Mouse (Mus musculus): Measurements from ENCODE around the gene Golga5. TPM values are rescaled to one million over a fixed set of nuclear protein-coding genes. Genes with fewer than 3 reads are reported as not detected.
A peak's percentile ranks its signal among the peaks of the same experiment; 100 is the strongest.

The Golga5 gene
- polyA plus RNA-seq, 1 experiment from 2014 or later, result 31.5 TPM

DNA sequence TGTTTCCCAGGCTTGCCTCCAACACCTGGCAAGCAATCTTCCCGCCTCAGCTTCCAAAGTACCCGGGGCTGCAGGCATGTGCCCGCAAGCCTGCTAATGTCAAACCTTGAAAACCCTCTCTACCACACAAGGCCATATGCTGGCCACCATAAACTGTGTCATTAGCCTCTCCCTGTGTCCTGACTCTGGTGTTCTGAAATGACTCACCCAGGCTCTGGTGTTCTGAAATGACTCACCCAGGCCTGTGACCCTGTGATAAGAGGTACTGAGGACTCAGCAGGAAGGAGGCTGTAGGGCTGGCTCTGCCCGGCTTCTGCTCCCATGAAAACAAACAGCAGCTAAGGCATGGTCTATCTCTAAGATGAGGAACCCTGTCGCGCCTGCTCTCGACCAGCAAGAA lies 42.6 kb upstream of the Golga5 start:
- Histone ChIP-seq H3K4me3 (ENCODE audit: low read depth, low read length) (no peak overlapping the region), H3K9me3 (ENCODE audit: control insufficient read depth, low read length) (no peaks in the 10 kb centered on the region), H3K27ac (ENCODE audit: low read depth) (no peak overlapping the region), H3K4me2 (ENCODE audit: low read length) (no peak overlapping the region), H3K9ac (ENCODE audit: low read length) (no peak overlapping the region), H3K4me1 (replicated peaks; ENCODE audit: control insufficient read depth, insufficient read depth, low read length) (no peaks in the 10 kb centered on the region), H3K36me3 (ENCODE audit: control insufficient read depth, insufficient read depth, low read length) (0 out of 2 replicates have a peak, but pooled peaks cover 4% of the 10 kb centered on the region), H3K27me3 (replicated peaks; ENCODE audit: control insufficient read depth, insufficient read depth, low read length) (no peaks in the 10 kb centered on the region)
- DNase-seq (ENCODE audit: low spot score) (no peak), ATAC-seq (replicated peaks; ENCODE audit: low FRiP score, low TSS enrichment, low read depth) (no peak)
- 94% methylated on average over 7 of the region's 7 CpGs for WGBS

- Histone ChIP-seq H3K9ac (ENCODE audit: low read length) (no peak overlapping the region), H3K4me2 (ENCODE audit: low read length) (no peak overlapping the region)
Measured at GRCm38 (mm10) chr12:102429656-102430055, 39.3 kb upstream of the Golga5 start.

DNA sequence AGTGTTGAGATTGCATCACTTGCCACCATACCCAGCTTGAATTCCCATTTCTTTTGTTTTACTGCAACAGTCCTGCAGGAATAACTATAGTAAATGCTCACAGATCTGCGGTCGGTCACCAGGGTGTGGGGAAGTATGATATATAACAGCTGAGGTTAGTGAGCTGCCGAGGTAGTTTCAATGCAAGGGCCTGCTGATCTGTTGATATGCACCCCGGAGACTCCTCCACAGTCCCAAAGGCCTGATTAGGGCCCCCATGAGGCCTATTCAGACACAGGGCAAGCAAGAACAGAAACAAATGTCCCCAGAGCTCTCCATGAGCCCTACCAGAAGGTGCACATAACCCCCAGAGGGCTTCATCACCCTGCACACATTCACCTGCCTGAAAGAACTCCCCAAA lies 38.7 kb upstream of the Golga5 start:
- H3K27ac ChIP-seq (ENCODE audit: low read depth), result no peak overlapping the region
- H3K4me3 ChIP-seq (ENCODE audit: low read depth, low read length), result no peak overlapping the region
- 75% methylated on average over 4 of the region's 4 CpGs for WGBS
- H3K27me3 ChIP-seq (replicated peaks; ENCODE audit: control insufficient read depth, insufficient read depth, low read length), result no peaks in the 10 kb centered on the region
- no peak overlapping the region for H3K9ac ChIP-seq (ENCODE audit: low read length)
- H3K9me3 ChIP-seq (ENCODE audit: control insufficient read depth, low read length), result no peaks in the 10 kb centered on the region
- no peaks in the 10 kb centered on the region for H3K36me3 ChIP-seq (ENCODE audit: control insufficient read depth, insufficient read depth, low read length)
- no peak for ATAC-seq (replicated peaks; ENCODE audit: low FRiP score, low TSS enrichment, low read depth)
- DNase-seq (ENCODE audit: low spot score), result no peak
- H3K4me2 ChIP-seq (ENCODE audit: low read length), result no peak overlapping the region
- H3K4me1 ChIP-seq (replicated peaks; ENCODE audit: control insufficient read depth, insufficient read depth, low read length), result no peaks in the 10 kb centered on the region

More at GRCm38 (mm10) chr12:102429656-102430055, 39.3 kb upstream of the Golga5 start:
- H3K9me3 ChIP-seq (ENCODE audit: control insufficient read depth, low read length), result no peaks in the 10 kb centered on the region
- H3K27me3 ChIP-seq (replicated peaks; ENCODE audit: control insufficient read depth, insufficient read depth, low read length), result no peaks in the 10 kb centered on the region
- H3K4me3 ChIP-seq (ENCODE audit: low read depth, low read length), result no peak overlapping the region
- no peaks in the 10 kb centered on the region for H3K36me3 ChIP-seq (ENCODE audit: control insufficient read depth, insufficient read depth, low read length)
- no peaks in the 10 kb centered on the region for H3K4me1 ChIP-seq (replicated peaks; ENCODE audit: control insufficient read depth, insufficient read depth, low read length)
- 87% methylated on average over 5 of the region's 5 CpGs for WGBS
- DNase-seq (ENCODE audit: low spot score) (no peak), ATAC-seq (replicated peaks; ENCODE audit: low FRiP score, low TSS enrichment, low read depth) (no peak)
- H3K27ac ChIP-seq (ENCODE audit: low read depth), result no peak overlapping the region

DNA sequence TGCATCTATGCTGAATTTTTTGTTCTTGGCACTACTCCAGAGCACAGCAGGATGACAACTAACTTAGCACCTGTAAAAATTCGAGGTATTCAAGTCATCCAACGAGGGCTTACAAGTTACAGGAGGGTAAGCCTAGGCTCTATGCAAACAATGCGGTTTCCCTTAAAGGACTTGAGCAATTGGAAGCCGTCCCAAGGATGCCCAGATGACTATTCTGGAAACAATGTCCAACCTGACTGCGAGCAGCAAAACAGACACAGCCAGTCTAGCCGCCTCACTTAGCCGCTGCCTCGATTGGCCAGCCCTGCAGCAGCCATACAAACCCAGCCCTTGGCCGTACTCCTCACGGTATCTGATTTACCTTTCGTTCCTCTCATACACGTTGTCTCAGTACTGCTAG lies 36.7 kb upstream of the Golga5 start:
- H3K9me3 ChIP-seq (ENCODE audit: control insufficient read depth, low read length), result no peaks in the 10 kb centered on the region
- DNase-seq (ENCODE audit: low spot score), result no peak
- no peaks in the 10 kb centered on the region for H3K27me3 ChIP-seq (replicated peaks; ENCODE audit: control insufficient read depth, insufficient read depth, low read length)
- H3K27ac ChIP-seq (ENCODE audit: low read depth), result no peak overlapping the region
- no peaks in the 10 kb centered on the region for H3K36me3 ChIP-seq (ENCODE audit: control insufficient read depth, insufficient read depth, low read length)
- no peak for ATAC-seq (replicated peaks; ENCODE audit: low FRiP score, low TSS enrichment, low read depth)
- WGBS, result 76% methylated on average over 12 of the region's 12 CpGs
- no peaks in the 10 kb centered on the region for H3K4me1 ChIP-seq (replicated peaks; ENCODE audit: control insufficient read depth, insufficient read depth, low read length)
- H3K4me3 ChIP-seq (ENCODE audit: low read depth, low read length), result no peak overlapping the region
- H3K9ac ChIP-seq (ENCODE audit: low read length), result no peak overlapping the region
- no peak overlapping the region for H3K4me2 ChIP-seq (ENCODE audit: low read length)

DNA sequence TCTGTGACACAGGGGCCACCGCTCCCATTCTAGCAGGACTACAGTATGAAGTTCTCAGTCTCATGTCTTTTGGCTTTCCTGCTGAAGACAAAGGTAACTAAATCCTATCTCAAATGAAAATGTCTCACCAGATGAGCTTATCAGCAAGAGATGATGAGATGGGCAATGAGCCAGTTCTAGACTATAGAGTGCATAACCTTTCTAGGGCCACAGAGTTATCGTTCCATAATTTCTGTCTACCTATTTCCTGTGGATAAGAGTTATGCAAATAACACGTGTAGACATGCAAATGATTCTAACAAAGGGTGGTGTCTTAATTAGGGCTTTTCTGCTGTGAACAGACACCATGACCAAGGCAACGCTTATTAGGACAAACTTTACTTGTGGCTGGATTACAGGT lies 34.8 kb upstream of the Golga5 start:
- peaks cover 10% of the 10 kb centered on the region for H3K4me1 ChIP-seq (replicated peaks; ENCODE audit: control insufficient read depth, insufficient read depth, low read length)
- no peaks in the 10 kb centered on the region for H3K36me3 ChIP-seq (ENCODE audit: control insufficient read depth, insufficient read depth, low read length)
- ATAC-seq (replicated peaks; ENCODE audit: low FRiP score, low TSS enrichment, low read depth) (no peak), DNase-seq (ENCODE audit: low spot score) (no peak)
- no peak overlapping the region for H3K9ac ChIP-seq (ENCODE audit: low read length)
- no peak overlapping the region for H3K27ac ChIP-seq (ENCODE audit: low read depth)
- H3K4me3 ChIP-seq (ENCODE audit: low read depth, low read length), result no peak overlapping the region
- no peak overlapping the region for H3K4me2 ChIP-seq (ENCODE audit: low read length)
- WGBS, result 86% methylated on average over 4 of the region's 4 CpGs
- no peaks in the 10 kb centered on the region for H3K27me3 ChIP-seq (replicated peaks; ENCODE audit: control insufficient read depth, insufficient read depth, low read length)
- no peaks in the 10 kb centered on the region for H3K9me3 ChIP-seq (ENCODE audit: control insufficient read depth, low read length)

- Histone ChIP-seq H3K9me3 (ENCODE audit: control insufficient read depth, low read length) (no peaks in the 10 kb centered on the region), H3K36me3 (ENCODE audit: control insufficient read depth, insufficient read depth, low read length) (no peaks in the 10 kb centered on the region), H3K27ac (ENCODE audit: low read depth) (no peak overlapping the region), H3K27me3 (replicated peaks; ENCODE audit: control insufficient read depth, insufficient read depth, low read length) (no peaks in the 10 kb centered on the region), H3K4me3 (ENCODE audit: low read depth, low read length) (no peak overlapping the region), H3K9ac (ENCODE audit: low read length) (no peak overlapping the region), H3K4me1 (replicated peaks; ENCODE audit: control insufficient read depth, insufficient read depth, low read length) (peaks cover 10% of the 10 kb centered on the region), H3K4me2 (ENCODE audit: low read length) (no peak overlapping the region)
- no peak for ATAC-seq (replicated peaks; ENCODE audit: low FRiP score, low TSS enrichment, low read depth)
- 72% methylated on average over 10 of the region's 10 CpGs for WGBS
- no peak for DNase-seq (ENCODE audit: low spot score)
Measured at GRCm38 (mm10) chr12:102436939-102437526, 31.9 kb upstream of the Golga5 start.

- peak overlapping the region; percentile 73; the same call in 1 of the 2 replicates for H3K4me2 ChIP-seq (ENCODE audit: low read length)
- H3K9me3 ChIP-seq (ENCODE audit: control insufficient read depth, low read length), result no peaks in the 10 kb centered on the region
- H3K4me3 ChIP-seq (ENCODE audit: low read depth, low read length), result no peak overlapping the region
- no peak overlapping the region for H3K9ac ChIP-seq (ENCODE audit: low read length)
- H3K27me3 ChIP-seq (replicated peaks; ENCODE audit: control insufficient read depth, insufficient read depth, low read length), result no peaks in the 10 kb centered on the region
- no peak for DNase-seq (ENCODE audit: low spot score)
- no peak for ATAC-seq (replicated peaks; ENCODE audit: low FRiP score, low TSS enrichment, low read depth)
- H3K36me3 ChIP-seq (ENCODE audit: control insufficient read depth, insufficient read depth, low read length), result no peaks in the 10 kb centered on the region
- peaks cover 10% of the 10 kb centered on the region for H3K4me1 ChIP-seq (replicated peaks; ENCODE audit: control insufficient read depth, insufficient read depth, low read length)
- H3K27ac ChIP-seq (ENCODE audit: low read depth), result no peak overlapping the region
- 67% methylated on average over 5 of the region's 5 CpGs for WGBS
Measured at GRCm38 (mm10) chr12:102437952-102438351, 31.0 kb upstream of the Golga5 start.

GRCm38 (mm10) chr12:102438983-102439631 lies 29.8 kb upstream of the Golga5 start:
- Histone ChIP-seq H3K9me3 (ENCODE audit: control insufficient read depth, low read length) (no peaks in the 10 kb centered on the region), H3K27me3 (replicated peaks; ENCODE audit: control insufficient read depth, insufficient read depth, low read length) (no peaks in the 10 kb centered on the region), H3K4me2 (ENCODE audit: low read length) (peak overlapping the region; percentile 73), H3K27ac (ENCODE audit: low read depth) (no peak overlapping the region), H3K36me3 (ENCODE audit: control insufficient read depth, insufficient read depth, low read length) (no peaks in the 10 kb centered on the region), H3K9ac (ENCODE audit: low read length) (peak overlapping the region; percentile 59), H3K4me1 (replicated peaks; ENCODE audit: control insufficient read depth, insufficient read depth, low read length) (peaks cover 10% of the 10 kb centered on the region), H3K4me3 (ENCODE audit: low read depth, low read length) (peak overlapping the region; percentile 67)
- 3% methylated on average over 20 of the region's 20 CpGs for WGBS
- DNase-seq (ENCODE audit: low spot score) (no peak), ATAC-seq (replicated peaks; ENCODE audit: low FRiP score, low TSS enrichment, low read depth) (peak; percentile 45)

GRCm38 (mm10) chr12:102439632-102440023 lies 29.3 kb upstream of the Golga5 start, which contains the start of gene Lgmn:
Lgmn (minus strand) TSS chr12:102439813.
- Histone ChIP-seq H3K4me3 (ENCODE audit: low read depth, low read length) (peak within 1 kb of the TSS; percentile 67), H3K9ac (ENCODE audit: low read length) (peak within 1 kb of the TSS; percentile 59), H3K9me3 (ENCODE audit: control insufficient read depth, low read length) (no peaks in the 10 kb centered on the region), H3K4me1 (replicated peaks; ENCODE audit: control insufficient read depth, insufficient read depth, low read length) (peaks cover 10% of the 10 kb centered on the region), H3K27ac (ENCODE audit: low read depth) (no peak within 1 kb of the TSS), H3K4me2 (ENCODE audit: low read length) (peak within 1 kb of the TSS; percentile 73), H3K27me3 (replicated peaks; ENCODE audit: control insufficient read depth, insufficient read depth, low read length) (no peaks in the 10 kb centered on the region), H3K36me3 (ENCODE audit: control insufficient read depth, insufficient read depth, low read length) (no peaks in the 10 kb centered on the region)
- ATAC-seq (replicated peaks; ENCODE audit: low FRiP score, low TSS enrichment, low read depth) (peak; percentile 99), DNase-seq (ENCODE audit: low spot score) (peak; percentile 98)
- 1% methylated on average over 28 of the region's 28 CpGs for WGBS
